Mouse (Mus musculus) bone marrow, adult 2 months (tissue): Measurements from ENCODE around the gene Anxa3.

ENCODE experiments used
- CTCF ChIP-seq: fragments of 200-500 bp; IDR thresholded peaks from 2 replicates; pipeline ENCODE4 v1.5.1; 2011; ENCODE audit warnings: low read length, control low read depth; ENCODE audit not compliant: control insufficient read depth, insufficient read depth
- POLR2A ChIP-seq: fragments of 200-500 bp; IDR thresholded peaks from 2 replicates; pipeline ENCODE4 v1.6.1; 2011; ENCODE audit warnings: low read depth, mild to moderate bottlenecking, control low read depth, low read length, borderline replicate concordance; ENCODE audit not compliant: control insufficient read depth

- TF ChIP-seq CTCF (no peak), POLR2A (no peak)
These were observed 8.0 kb upstream of the Anxa3 start for GRCm38 (mm10) chr5:96785096-96785495.
